12 mouse cellular contexts compared by ENCODE assay signal in the genomic region with DNA sequence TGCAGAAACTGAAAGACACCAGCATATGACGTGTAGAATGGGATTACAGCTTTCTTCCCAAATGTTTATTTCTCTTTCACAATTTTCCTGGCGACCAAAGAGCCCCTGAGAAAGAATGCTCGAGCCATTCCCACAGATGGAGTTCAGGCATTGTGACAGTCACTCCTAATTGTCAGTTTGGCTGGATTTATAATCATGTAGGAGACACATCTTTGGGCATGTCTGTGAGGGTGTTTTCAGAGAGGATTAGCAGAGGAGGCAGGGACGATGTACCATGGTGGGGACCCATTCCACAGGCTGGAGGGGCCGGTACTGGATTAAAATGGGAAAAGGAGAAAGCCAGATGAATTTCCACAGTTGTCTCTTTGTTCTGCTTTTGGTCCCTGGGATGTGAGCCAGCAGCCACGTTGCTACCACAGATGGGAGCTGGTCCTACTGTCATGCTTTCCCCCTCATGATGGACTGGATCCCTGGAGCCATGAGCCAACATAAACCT.
DNase-seq lines count a peak whose midpoint lies in the region; TF ChIP-seq lines count a peak whose summit lies in the region.
"Had no signal": no experiment of that assay in that cellular context is flagged by ENCODE, and none has a peak within 500 bp of the region (broad histone marks: within the 10 kb centered on the region; RNA-seq: fewer than 3 reads in every experiment).

No protein-coding gene starts in this region.

- no peak for TF ChIP-seq CTCF in cerebellum, adult 2 months (IDR thresholded peaks at IDR 0.05; ENCODE audit: borderline replicate concordance, insufficient read depth, low read depth, low read length)
- TF ChIP-seq CTCF in embryonic fibroblast, embryonic 13.5 days (IDR thresholded peaks at IDR 0.05; ENCODE audit: borderline replicate concordance, insufficient read depth, low read length) = no peak

- 40% methylated on average over 6 of the region's 6 CpGs for WGBS in cerebellum, adult 2 months

- DNase-seq in cerebellum, adult 2 months = peak; percentile 39 to 47
- DNase-seq in cerebellum, adult 9-11 months = no peak
- peak; percentile 42 for DNase-seq in layer of hippocampus, adult 11-12 months (ENCODE audit: low spot score)
- DNase-seq in layer of hippocampus, adult 9-10 months (ENCODE audit: low spot score) = no peak
- peak; percentile 18 for DNase-seq in lung, postnatal 14 days
- no peak for DNase-seq in frontal cortex, postnatal 36 days (ENCODE audit: low spot score in 2 of 2)
- no peak for DNase-seq in neural tube, embryonic 10.5 days (ENCODE audit: extremely low spot score, low spot score)
- DNase-seq: kidney, postnatal 36 days had no signal

- no peaks in the 10 kb centered on the region for H3K27me3 ChIP-seq in cerebellum, adult 2 months (ENCODE audit: control insufficient read depth, insufficient read depth, low read length)
- H3K27me3 ChIP-seq: hindbrain, embryonic 12.5 days; limb, embryonic 12.5 days; neural tube, embryonic 12.5 days had no signal

- H3K4me1 ChIP-seq in cerebellum, adult 2 months (ENCODE audit: control insufficient read depth, insufficient read depth, low read length) = peaks cover 15% of the 10 kb centered on the region
- H3K4me1 ChIP-seq in embryonic fibroblast, embryonic 13.5 days (ENCODE audit: control insufficient read depth, insufficient read depth, low read length) = peaks cover 10% of the 10 kb centered on the region

- TF ChIP-seq POLR2A in cerebellum, adult 2 months (IDR thresholded peaks at IDR 0.05; ENCODE audit: borderline replicate concordance, insufficient read depth, low read length) = no peak
- no peak for TF ChIP-seq POLR2A in embryonic fibroblast, embryonic 13.5 days (IDR thresholded peaks at IDR 0.05; ENCODE audit: low read depth, low read length)

- no peak overlapping the region for H3K27ac ChIP-seq in cerebellum, adult 2 months (ENCODE audit: insufficient read depth, low read length)
- H3K27ac ChIP-seq in embryonic fibroblast, embryonic 13.5 days (ENCODE audit: insufficient read depth, low read length) = peak overlapping the region; percentile 30
- H3K27ac ChIP-seq: hindbrain, embryonic 12.5 days; limb, embryonic 12.5 days; neural tube, embryonic 12.5 days had no signal

- H3K4me3 ChIP-seq in cerebellum, adult 2 months (replicated peaks; ENCODE audit: insufficient read depth, low read depth, low read length) = no peak overlapping the region
- no peak overlapping the region for H3K4me3 ChIP-seq in embryonic fibroblast, embryonic 13.5 days (ENCODE audit: insufficient read depth, low read length)
- H3K4me3 ChIP-seq: hindbrain, embryonic 12.5 days; limb, embryonic 12.5 days; neural tube, embryonic 12.5 days had no signal

Comparison
In these comparisons a context has a peak if more than half of its experiments do, and no peak if none do; other contexts are left out.
1. DNase-seq: peak in cerebellum, adult 2 months (2 of 2), layer of hippocampus, adult 11-12 months (single experiment) and lung, postnatal 14 days (single experiment); none in cerebellum, adult 9-11 months (single experiment), layer of hippocampus, adult 9-10 months (single experiment), frontal cortex, postnatal 36 days (0 of 2) and neural tube, embryonic 10.5 days (single experiment).